In genomic region chr9:115007776-115008175, GRCm38 (mm10) we compare ENCODE assay signal across 16 mouse cellular contexts. TPM values are rescaled to one million over a fixed set of nuclear protein-coding genes. Genes with fewer than 3 reads are reported as not detected.
DNase-seq lines count a peak whose midpoint lies in the region; ATAC-seq lines count a peak whose summit lies in the region.
"Had no signal": no experiment of that assay in that cellular context is flagged by ENCODE, and none has a peak within 500 bp of the region (broad histone marks: within the 10 kb centered on the region; RNA-seq: fewer than 3 reads in every experiment).

No protein-coding gene starts in this region.

- no peak for ATAC-seq in heart, embryonic 16.5 days (replicated peaks; ENCODE audit: extremely low read depth, insufficient read depth, low FRiP score)
- ATAC-seq in limb, embryonic 12.5 days (ENCODE audit: insufficient number of reproducible peaks, insufficient read depth, low FRiP score, low TSS enrichment, low read depth): no peak
- ATAC-seq in embryonic facial prominence, embryonic 14.5 days (ENCODE audit: low read depth): no peak
- ATAC-seq: forebrain, embryonic 14.5 days; hindbrain, embryonic 16.5 days had no signal

- WGBS in heart, embryonic 16.5 days: 41% methylated on average over 6 of the region's 6 CpGs
- 74% methylated on average over 6 of the region's 6 CpGs for WGBS in limb, embryonic 12.5 days
- 88% methylated on average over 6 of the region's 6 CpGs for WGBS in limb, embryonic 10.5 days
- WGBS in embryonic facial prominence, embryonic 14.5 days: 67% methylated on average over 6 of the region's 6 CpGs

- H3K9ac ChIP-seq in heart, embryonic 16.5 days (ENCODE audit: low read length): no peak overlapping the region
- no peak overlapping the region for H3K9ac ChIP-seq in limb, embryonic 12.5 days (replicated peaks)
- H3K9ac ChIP-seq in embryonic facial prominence, embryonic 14.5 days (ENCODE audit: low read depth, low read length): no peak overlapping the region
- H3K9ac ChIP-seq: neural tube, embryonic 13.5 days had no signal

- peak overlapping the region; percentile 20; the same call in 1 of the 2 replicates for H3K27ac ChIP-seq in heart, embryonic 16.5 days (ENCODE audit: low read length)
- H3K27ac ChIP-seq in limb, embryonic 12.5 days: peak overlapping the region; percentile 63
- no peak overlapping the region; the same call in 1 of the 2 replicates for H3K27ac ChIP-seq in limb, embryonic 10.5 days
- H3K27ac ChIP-seq in embryonic facial prominence, embryonic 14.5 days (replicated peaks; ENCODE audit: low read depth, low read length): no peak overlapping the region
- H3K27ac ChIP-seq: neural tube, embryonic 13.5 days had no signal

- no peaks in the 10 kb centered on the region for H3K27me3 ChIP-seq in heart, embryonic 16.5 days (ENCODE audit: control insufficient read depth, insufficient read depth, low read length)
- H3K27me3 ChIP-seq in limb, embryonic 12.5 days: no peaks in the 10 kb centered on the region
- H3K27me3 ChIP-seq in limb, embryonic 10.5 days (ENCODE audit: low read depth, poor library complexity, severe bottlenecking): no peaks in the 10 kb centered on the region
- no peaks in the 10 kb centered on the region for H3K27me3 ChIP-seq in embryonic facial prominence, embryonic 14.5 days (replicated peaks; ENCODE audit: control insufficient read depth, insufficient read depth, low read length)
- H3K27me3 ChIP-seq: neural tube, embryonic 13.5 days had no signal

- no peak for DNase-seq in heart, adult 18-20 months
- DNase-seq in limb, embryonic 10.5 days (ENCODE audit: low spot score): no peak
- peak; percentile 9 for DNase-seq in adipocyte (ENCODE audit: low spot score)
- DNase-seq in embryonic facial prominence, embryonic 14.5 days (ENCODE audit: low spot score): peak; percentile 47
- DNase-seq in right cerebral cortex, postnatal 14 days: no peak
- DNase-seq in thymus, postnatal 36 days: no peak
- DNase-seq: cerebellum, adult 9-11 months; heart, postnatal 36 days; lung, adult 2 months had no signal

- H3K9me3 ChIP-seq in heart, embryonic 16.5 days (replicated peaks; ENCODE audit: control insufficient read depth, low read length): peaks cover 7% of the 10 kb centered on the region
- H3K9me3 ChIP-seq in limb, embryonic 12.5 days: peaks cover 13% of the 10 kb centered on the region
- peaks cover 3% of the 10 kb centered on the region; the same call in 1 of the 2 replicates for H3K9me3 ChIP-seq in limb, embryonic 10.5 days (replicated peaks)
- H3K9me3 ChIP-seq in embryonic facial prominence, embryonic 14.5 days (ENCODE audit: control insufficient read depth, low read length): peaks cover 7% of the 10 kb centered on the region

- 0 out of 2 replicates have a peak, but pooled peaks cover 2% of the 10 kb centered on the region for H3K36me3 ChIP-seq in heart, embryonic 16.5 days (ENCODE audit: control insufficient read depth, insufficient read depth)
- no peaks in the 10 kb centered on the region for H3K36me3 ChIP-seq in limb, embryonic 12.5 days
- H3K36me3 ChIP-seq in limb, embryonic 10.5 days: no peaks in the 10 kb centered on the region
- no peaks in the 10 kb centered on the region for H3K36me3 ChIP-seq in embryonic facial prominence, embryonic 14.5 days (ENCODE audit: control insufficient read depth, insufficient read depth, low read length)
- H3K36me3 ChIP-seq: G1E; neural tube, embryonic 13.5 days had no signal

- H3K4me2 ChIP-seq in heart, embryonic 16.5 days (ENCODE audit: low read depth, low read length): no peak overlapping the region
- H3K4me2 ChIP-seq in limb, embryonic 12.5 days: no peak overlapping the region
- no peak overlapping the region for H3K4me2 ChIP-seq in embryonic facial prominence, embryonic 14.5 days (ENCODE audit: low read depth, low read length)
- H3K4me2 ChIP-seq: midbrain, embryonic 11.5 days; neural tube, embryonic 13.5 days had no signal

- H3K4me1 ChIP-seq in heart, embryonic 16.5 days (ENCODE audit: control insufficient read depth, insufficient read depth, low read length): peaks cover 6% of the 10 kb centered on the region
- H3K4me1 ChIP-seq in limb, embryonic 12.5 days (replicated peaks): peaks cover 20% of the 10 kb centered on the region
- no peaks in the 10 kb centered on the region; the same call in 1 of the 2 replicates for H3K4me1 ChIP-seq in limb, embryonic 10.5 days
- H3K4me1 ChIP-seq in embryonic facial prominence, embryonic 14.5 days (ENCODE audit: control insufficient read depth, insufficient read depth, low read length): peaks cover 15% of the 10 kb centered on the region

- no peak overlapping the region for H3K4me3 ChIP-seq in heart, embryonic 16.5 days (ENCODE audit: low read length)
- no peak overlapping the region for H3K4me3 ChIP-seq in limb, embryonic 12.5 days (replicated peaks)
- no peak overlapping the region for H3K4me3 ChIP-seq in limb, embryonic 10.5 days
- no peak overlapping the region for H3K4me3 ChIP-seq in embryonic facial prominence, embryonic 14.5 days (ENCODE audit: low read depth, low read length)
- H3K4me3 ChIP-seq: neural tube, embryonic 13.5 days had no signal

RNA-seq across cellular contexts. Expression of gene Rps27rt, which starts 25.2 kb away (rescaled TPM):
- 125 and 458 TPM in 2 replicates for polyA plus RNA-seq in heart, embryonic 16.5 days (2015; fragmentation: Nextera tagmentation; extraction: Ambion mirVana)
- 10 to 100 TPM; 15.8 to 18.0 TPM for total RNA-seq in heart, adult 18-20 months (2021)
- polyA plus RNA-seq in limb, embryonic 12.5 days (2016; fragmentation: Nextera tagmentation; extraction: Ambion mirVana): 521 and 524 TPM in 2 replicates
- 226 and 227 TPM in 2 replicates for polyA plus RNA-seq in limb, embryonic 10.5 days (2016; fragmentation: Nextera tagmentation; extraction: Ambion mirVana)
- 497 and 574 TPM in 2 replicates for polyA plus RNA-seq in embryonic facial prominence, embryonic 14.5 days (2014; fragmentation: Nextera tagmentation; extraction: Ambion mirVana)

RNA-seq across cellular contexts. Expression of gene Osbpl10, which starts 29.4 kb away (rescaled TPM):
- polyA plus RNA-seq in heart, embryonic 16.5 days (2015; fragmentation: Nextera tagmentation; extraction: Ambion mirVana): 3.5 and 5.1 TPM in 2 replicates
- 1 to 10 TPM; 2.7 to 3.4 TPM for total RNA-seq in heart, adult 18-20 months (2021)
- 3.2 and 3.6 TPM in 2 replicates for polyA plus RNA-seq in limb, embryonic 12.5 days (2016; fragmentation: Nextera tagmentation; extraction: Ambion mirVana)
- polyA plus RNA-seq in limb, embryonic 10.5 days (2016; fragmentation: Nextera tagmentation; extraction: Ambion mirVana): 1.5 and 1.7 TPM in 2 replicates
- 2.1 and 2.7 TPM in 2 replicates for polyA plus RNA-seq in embryonic facial prominence, embryonic 14.5 days (2014; fragmentation: Nextera tagmentation; extraction: Ambion mirVana)
- polyA plus RNA-seq: G1E had no signal

Comparison
In these comparisons a context has a peak if more than half of its experiments do, and no peak if none do; other contexts are left out.
1. H3K27ac ChIP-seq: peak in heart, embryonic 16.5 days (single experiment) and limb, embryonic 12.5 days (single experiment); none in limb, embryonic 10.5 days (single experiment) and embryonic facial prominence, embryonic 14.5 days (single experiment).
2. DNase-seq: peak in adipocyte (single experiment) and embryonic facial prominence, embryonic 14.5 days (single experiment); none in heart, adult 18-20 months (0 of 2), limb, embryonic 10.5 days (single experiment), right cerebral cortex, postnatal 14 days (single experiment) and thymus, postnatal 36 days (0 of 2).